Mouse (Mus musculus): ENCODE data around the gene Bmf. TPM values are rescaled to one million over a fixed set of nuclear protein-coding genes. Genes with fewer than 3 reads are reported as not detected.

The Bmf gene
- polyA plus RNA-seq, 1 experiment, result 4.8 TPM

DNA sequence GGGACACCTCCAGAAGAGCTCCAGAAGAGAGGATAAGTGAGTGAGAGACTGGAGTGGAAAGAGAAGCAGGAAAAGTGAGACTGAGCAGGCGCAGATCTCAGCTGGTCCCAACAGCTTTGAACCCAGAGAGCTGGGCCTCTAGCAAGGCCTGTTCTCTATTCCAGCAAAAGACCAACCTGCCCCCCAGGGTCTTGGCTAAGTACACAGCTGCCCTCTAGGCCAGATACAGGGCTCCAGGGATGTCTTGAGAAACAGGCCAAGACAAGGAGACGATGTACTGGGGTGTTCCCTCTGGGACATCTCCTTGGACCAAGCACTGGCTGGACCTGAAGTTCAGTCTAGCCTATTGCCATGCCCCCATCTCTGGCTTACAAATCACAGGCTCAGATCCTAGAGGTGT, 49.3 kb downstream of the Bmf start:
- Histone ChIP-seq H3ac (ENCODE audit: control insufficient read depth, insufficient read length) (no peak overlapping the region), H3K36me3 (ENCODE audit: control insufficient read depth, insufficient read depth) (no peaks in the 10 kb centered on the region)
- TF ChIP-seq POLR2AphosphoS2 (IDR thresholded peaks at IDR 0.05; ENCODE audit: insufficient read length, low read depth) (no peak), USF1 (IDR thresholded peaks at IDR 0.05; ENCODE audit: low read depth) (no peak), POLR2A (IDR thresholded peaks at IDR 0.05; ENCODE audit: insufficient read length, low read depth) (no peak), MAX (IDR thresholded peaks at IDR 0.05; ENCODE audit: low read depth) (no peak), E2F4 (IDR thresholded peaks at IDR 0.05; ENCODE audit: insufficient read depth) (no peak), MYOG (IDR thresholded peaks at IDR 0.05; ENCODE audit: control insufficient read depth in 1 of 3, insufficient read depth in 1 of 3, insufficient read length in 2 of 3, low read depth in 2 of 3) (no peak), CEBPB (IDR thresholded peaks at IDR 0.05; ENCODE audit: insufficient read depth, poor library complexity, severe bottlenecking) (no peak)

DNA sequence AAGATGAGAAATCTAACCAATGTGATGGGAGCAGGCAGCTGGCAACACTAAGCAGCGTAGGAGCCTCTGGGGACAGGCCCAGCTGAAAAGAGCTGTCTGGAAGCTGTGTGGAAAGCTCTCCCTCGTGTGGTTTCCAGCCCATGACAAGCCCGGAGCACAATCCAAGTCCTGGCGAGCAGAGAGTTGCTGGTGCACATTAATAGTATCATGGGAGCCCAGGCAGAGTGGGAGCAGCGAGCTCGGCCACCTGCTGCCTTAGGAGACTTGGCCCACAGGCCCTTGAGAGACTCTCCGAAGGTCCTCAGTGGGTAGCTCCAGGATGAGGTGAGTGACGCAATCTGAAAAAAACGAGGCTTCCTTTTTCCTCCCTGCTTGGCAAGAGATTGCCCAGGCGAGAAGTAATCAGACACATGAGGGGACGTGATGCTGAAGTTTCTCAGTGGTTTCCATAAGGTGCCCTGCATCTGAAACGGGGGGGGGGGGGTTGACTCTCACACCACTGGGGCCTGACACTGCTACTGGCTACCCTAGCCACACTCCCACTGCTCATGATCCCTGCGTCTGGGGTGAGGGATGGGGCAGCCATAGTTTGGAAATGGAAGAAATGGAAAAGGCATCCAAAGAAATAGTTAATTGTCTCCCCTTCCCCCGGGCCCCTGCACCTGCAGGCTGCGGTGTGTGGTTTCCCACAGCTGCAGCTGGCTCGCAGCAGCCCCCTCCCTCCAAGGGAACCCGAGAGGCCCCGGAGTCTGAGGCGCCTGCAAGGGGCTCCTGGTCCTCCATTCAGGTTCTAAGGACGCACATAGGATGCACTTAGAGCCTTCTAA, 50.1 kb downstream of the Bmf start:
- TF ChIP-seq MAX (IDR thresholded peaks at IDR 0.05; ENCODE audit: low read depth) (no peak), MYOG (IDR thresholded peaks at IDR 0.05; ENCODE audit: control insufficient read depth in 1 of 3, insufficient read depth in 1 of 3, insufficient read length in 2 of 3, low read depth in 2 of 3) (peak in 1 of 3 experiments; percentile 36), TCF3 (IDR thresholded peaks at IDR 0.05; ENCODE audit: insufficient read length, low read depth) (no peak), MYOD1 (IDR thresholded peaks at IDR 0.05; ENCODE audit: control insufficient read depth in 1 of 3, insufficient read length in 2 of 3, low read depth in 2 of 3) (peak in 2 of 3 experiments; percentile 6 to 14), CEBPB (IDR thresholded peaks at IDR 0.05; ENCODE audit: insufficient read depth, poor library complexity, severe bottlenecking) (0 out of 2 replicates have a peak, but pooled peaks have one; percentile 6)
- H3K36me3 ChIP-seq (ENCODE audit: control insufficient read depth, insufficient read depth), result no peaks in the 10 kb centered on the region
- no peak overlapping the region for H3ac ChIP-seq (ENCODE audit: control insufficient read depth, insufficient read length)
- no peaks in the 10 kb centered on the region for H3K27me3 ChIP-seq (ENCODE audit: control insufficient read depth, insufficient read depth, insufficient read length)
- H3K4me3 ChIP-seq, result no peak overlapping the region
- peak overlapping the region; percentile 24 for H3K4me2 ChIP-seq (ENCODE audit: low read depth)
- H3K79me2 ChIP-seq (ENCODE audit: control insufficient read depth, insufficient read depth), result no peaks in the 10 kb centered on the region

More for the DNA sequence above, 49.3 kb downstream of the Bmf start:
- H3K4me3 ChIP-seq, result no peak overlapping the region
- H3K27me3 ChIP-seq (ENCODE audit: control insufficient read depth, insufficient read depth, insufficient read length), result no peaks in the 10 kb centered on the region
- H3K4me2 ChIP-seq (ENCODE audit: low read depth), result no peak overlapping the region
- H3K79me2 ChIP-seq (ENCODE audit: control insufficient read depth, insufficient read depth), result no peaks in the 10 kb centered on the region

DNA sequence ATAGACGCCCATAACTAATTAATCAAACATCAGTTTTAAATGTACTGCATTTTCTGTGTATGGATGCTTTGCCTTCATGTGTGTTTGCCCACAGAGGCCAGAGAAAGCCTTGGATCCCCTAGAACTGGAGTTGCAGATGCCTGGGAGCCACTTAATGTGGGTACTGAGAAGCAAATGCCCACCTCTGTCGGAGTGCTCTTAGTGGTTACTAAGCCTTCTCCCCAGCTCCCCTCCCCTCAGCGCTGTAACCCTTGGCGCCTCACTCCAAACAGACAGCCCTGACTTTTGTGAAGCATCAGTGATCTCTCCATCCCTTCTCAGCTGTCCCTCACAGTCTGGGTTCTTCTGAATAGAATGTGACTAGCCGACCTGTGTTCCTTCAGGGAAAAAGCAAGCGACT, 51.0 kb downstream of the Bmf start:
- Histone ChIP-seq H3K27me3 (ENCODE audit: control insufficient read depth, insufficient read depth, insufficient read length) (no peaks in the 10 kb centered on the region), H3K4me2 (ENCODE audit: low read depth) (no peak overlapping the region), H3K36me3 (ENCODE audit: control insufficient read depth, insufficient read depth) (no peaks in the 10 kb centered on the region), H3K79me2 (ENCODE audit: control insufficient read depth, insufficient read depth) (no peaks in the 10 kb centered on the region), H3K4me3 (no peak overlapping the region), H3ac (ENCODE audit: control insufficient read depth, insufficient read length) (no peak overlapping the region)
- no peak for TF ChIP-seq USF1 (IDR thresholded peaks at IDR 0.05; ENCODE audit: low read depth)

DNA sequence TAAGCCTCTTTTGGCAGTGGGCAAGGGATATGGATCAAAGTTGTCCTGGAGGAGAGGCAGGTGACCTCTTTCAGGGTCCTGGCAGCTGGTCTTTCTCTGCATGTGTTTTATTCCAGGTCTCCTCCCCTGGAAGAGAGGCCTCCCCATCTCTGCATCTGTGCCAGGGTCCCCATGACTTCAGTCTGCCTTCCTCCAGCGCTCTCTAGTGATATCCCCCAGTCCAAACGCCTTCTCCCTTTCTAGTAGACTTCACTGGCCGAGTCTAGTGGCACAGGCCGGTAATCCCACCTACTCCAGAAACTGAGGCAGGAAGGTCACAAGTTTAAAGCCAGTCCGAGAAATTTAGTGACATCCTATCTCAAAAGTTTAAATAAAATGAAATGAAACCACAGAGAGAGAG, 51.6 kb downstream of the Bmf start:
- Histone ChIP-seq H3K4me2 (ENCODE audit: low read depth) (no peak overlapping the region), H3K27me3 (ENCODE audit: control insufficient read depth, insufficient read depth, insufficient read length) (no peaks in the 10 kb centered on the region), H3K79me2 (ENCODE audit: control insufficient read depth, insufficient read depth) (no peaks in the 10 kb centered on the region), H3K36me3 (ENCODE audit: control insufficient read depth, insufficient read depth) (no peaks in the 10 kb centered on the region), H3K4me3 (no peak overlapping the region), H3ac (ENCODE audit: control insufficient read depth, insufficient read length) (no peak overlapping the region)
- TF ChIP-seq POLR2AphosphoS2 (IDR thresholded peaks at IDR 0.05; ENCODE audit: insufficient read length, low read depth) (no peak), REST (IDR thresholded peaks at IDR 0.05; ENCODE audit: insufficient read depth, insufficient read length) (no peak), TCF3 (IDR thresholded peaks at IDR 0.05; ENCODE audit: insufficient read length, low read depth) (no peak), USF1 (IDR thresholded peaks at IDR 0.05; ENCODE audit: low read depth) (no peak), MYOG (IDR thresholded peaks at IDR 0.05; ENCODE audit: control insufficient read depth in 1 of 3, insufficient read depth in 1 of 3, insufficient read length in 2 of 3, low read depth in 2 of 3) (no peak), POLR2A (IDR thresholded peaks at IDR 0.05; ENCODE audit: insufficient read length, low read depth) (no peak), E2F4 (IDR thresholded peaks at IDR 0.05; ENCODE audit: insufficient read depth) (no peak), SRF (IDR thresholded peaks at IDR 0.05; ENCODE audit: control insufficient read depth, insufficient read length, low read depth) (no peak), CEBPB (IDR thresholded peaks at IDR 0.05; ENCODE audit: insufficient read depth, poor library complexity, severe bottlenecking) (no peak), MYOD1 (IDR thresholded peaks at IDR 0.05; ENCODE audit: control insufficient read depth in 1 of 3, insufficient read length in 2 of 3, low read depth in 2 of 3) (no peak), TCF12 (IDR thresholded peaks at IDR 0.05; ENCODE audit: insufficient read depth, poor library complexity, severe bottlenecking) (no peak)

DNA sequence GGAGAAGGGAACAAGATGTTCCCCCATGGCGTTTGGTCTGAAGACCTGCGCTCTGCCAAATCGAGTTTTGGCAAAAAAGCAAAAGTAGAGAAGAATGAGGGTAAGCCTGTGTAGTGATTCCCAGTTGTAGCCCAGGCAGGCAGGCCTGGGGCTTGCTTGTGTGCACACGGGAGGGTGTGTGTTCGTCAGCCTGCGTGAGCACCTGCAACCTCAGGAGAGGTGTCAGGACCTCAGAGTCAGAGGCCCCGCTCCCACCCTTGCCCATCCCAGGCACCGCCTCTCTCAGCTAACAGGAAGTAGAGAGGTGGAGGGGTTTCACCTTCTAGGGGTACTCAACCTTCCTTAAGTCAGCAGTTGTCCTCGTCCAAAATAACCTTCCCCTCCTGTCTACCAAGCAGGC, 54.5 kb downstream of the Bmf start:
- no peak for TF ChIP-seq MAX (IDR thresholded peaks at IDR 0.05; ENCODE audit: low read depth)
- Histone ChIP-seq H3K4me2 (ENCODE audit: low read depth) (no peak overlapping the region), H3ac (ENCODE audit: control insufficient read depth, insufficient read length) (no peak overlapping the region)

More for the DNA sequence above, 54.5 kb downstream of the Bmf start:
- H3K36me3 ChIP-seq (ENCODE audit: control insufficient read depth, insufficient read depth), result no peaks in the 10 kb centered on the region
- H3K4me3 ChIP-seq, result no peak overlapping the region
- no peaks in the 10 kb centered on the region for H3K79me2 ChIP-seq (ENCODE audit: control insufficient read depth, insufficient read depth)
- H3K27me3 ChIP-seq (ENCODE audit: control insufficient read depth, insufficient read depth, insufficient read length), result no peaks in the 10 kb centered on the region
